Mouse (Mus musculus) lung, postnatal 10 days (tissue): ENCODE data around the gene Tlk1.

Experiments used
- DNase-seq: peaks from one replicate; pipeline ENCODE4 v3.0.0; 2021

Tlk1 gene

GRCm38 (mm10) chr2:70825371-70826051 lies at the start of gene Tlk1:
Tlk1 (minus strand) TSS chr2:70825728.
- peak; percentile 82 for DNase-seq

- DNase-seq: no peak
Measured at GRCm38 (mm10) chr2:70875129-70875528, 49.6 kb upstream of the Tlk1 start.

GRCm38 (mm10) chr2:70873168-70873567 lies 47.6 kb upstream of the Tlk1 start:
- DNase-seq: no peak

GRCm38 (mm10) chr2:70871466-70872022 lies 46.0 kb upstream of the Tlk1 start:
- DNase-seq: no peak

- DNase-seq: no peak
Measured at GRCm38 (mm10) chr2:70870819-70871218, 45.3 kb upstream of the Tlk1 start.

GRCm38 (mm10) chr2:70869116-70869515 lies 43.6 kb upstream of the Tlk1 start:
- no peak for DNase-seq

GRCm38 (mm10) chr2:70867231-70867630 lies 41.7 kb upstream of the Tlk1 start:
- no peak for DNase-seq

GRCm38 (mm10) chr2:70862881-70863280 lies 37.4 kb upstream of the Tlk1 start:
- DNase-seq: no peak

- peak; percentile 10 for DNase-seq
Measured at GRCm38 (mm10) chr2:70859740-70860139, 34.2 kb upstream of the Tlk1 start.

- DNase-seq: no peak
Measured at GRCm38 (mm10) chr2:70856971-70857370, 31.4 kb upstream of the Tlk1 start.

- DNase-seq: no peak
Measured at GRCm38 (mm10) chr2:70854231-70854888, 28.8 kb upstream of the Tlk1 start.

GRCm38 (mm10) chr2:70853329-70853728 lies 27.8 kb upstream of the Tlk1 start:
- DNase-seq: no peak

- no peak for DNase-seq
Measured at GRCm38 (mm10) chr2:70852796-70853221, 27.3 kb upstream of the Tlk1 start.

- no peak for DNase-seq
Measured at GRCm38 (mm10) chr2:70852186-70852795, 26.8 kb upstream of the Tlk1 start.

- DNase-seq: no peak
Measured at GRCm38 (mm10) chr2:70845871-70846270, 20.3 kb upstream of the Tlk1 start.

- no peak for DNase-seq
Measured at GRCm38 (mm10) chr2:70844694-70845395, 19.3 kb upstream of the Tlk1 start.

GRCm38 (mm10) chr2:70842049-70842618 lies 16.6 kb upstream of the Tlk1 start:
- no peak for DNase-seq

- DNase-seq: peak; percentile 9
Measured at GRCm38 (mm10) chr2:70838536-70839216, 13.1 kb upstream of the Tlk1 start.

- DNase-seq: no peak
Measured at GRCm38 (mm10) chr2:70836306-70836651, 10.8 kb upstream of the Tlk1 start.

- DNase-seq: no peak
Measured at GRCm38 (mm10) chr2:70835641-70836305, 10.2 kb upstream of the Tlk1 start.

- no peak for DNase-seq
Measured at GRCm38 (mm10) chr2:70835209-70835608, 9.7 kb upstream of the Tlk1 start.

GRCm38 (mm10) chr2:70833261-70833660 lies 7.7 kb upstream of the Tlk1 start:
- no peak for DNase-seq
